Mouse (Mus musculus) G1E-ER4 (cell line): ENCODE results near the gene 9230104L09Rik. TPM values are rescaled to one million over a fixed set of nuclear protein-coding genes. Genes with fewer than 3 reads are reported as not detected.

ENCODE experiments used
- GATA1 ChIP-seq: IDR thresholded peaks from one replicate; pipeline ENCODE4 v1.8.0; 2012; ENCODE audit warnings: low read length, inconsistent platforms
- polyA plus RNA-seq: library from polyadenylated mRNA; stranded (reverse); fragments of >175 nt; gene quantifications from 2 replicates; pipeline ENCODE4 v1.2.3, GENCODE M21; 2012

9230104L09Rik gene
- polyA plus RNA-seq = not detected in 2 replicates

DNA sequence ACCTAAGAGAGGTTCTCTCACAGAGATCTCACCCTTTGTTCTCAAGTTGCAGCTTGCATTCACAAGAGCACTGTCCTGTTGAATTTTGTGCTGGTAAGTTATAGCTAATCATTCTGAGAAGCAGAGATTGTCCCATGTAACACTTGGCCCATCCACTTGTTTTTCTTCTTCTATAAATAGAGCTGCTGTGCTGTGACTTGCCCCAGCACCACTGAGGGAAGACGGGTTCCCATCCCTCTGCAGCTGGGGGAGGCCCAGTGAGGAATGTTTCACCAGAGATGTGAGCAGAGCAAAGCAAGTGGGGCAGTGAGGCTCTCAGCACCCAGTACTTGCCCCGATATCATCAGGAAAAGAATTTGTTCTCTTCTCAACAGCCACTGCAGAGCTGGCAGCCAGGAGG lies at the start of gene 9230104L09Rik:
Gene 9230104L09Rik, minus strand, starts transcription at position 73 of the 400 bp plus-strand sequence.
- TF ChIP-seq GATA1 = no peak

DNA sequence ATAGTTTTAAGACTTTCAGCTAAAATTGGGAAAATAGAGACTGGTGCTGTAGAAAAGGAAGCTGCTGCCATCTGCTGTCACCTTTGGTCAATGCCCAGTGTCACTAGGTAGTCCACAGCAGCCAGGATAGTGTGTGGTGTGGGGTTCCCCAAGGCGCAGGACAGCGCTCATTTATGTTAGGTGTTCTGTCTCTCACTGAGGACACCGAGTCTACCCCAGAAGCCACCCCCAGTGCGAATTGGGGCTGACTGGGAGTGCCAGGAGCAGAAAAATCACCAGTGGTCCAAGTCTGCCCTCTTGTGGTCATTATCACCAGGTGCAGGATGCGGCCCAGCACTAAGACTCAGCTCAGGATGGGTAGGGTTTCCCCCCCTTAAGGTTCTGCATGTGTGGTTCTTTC lies 37.4 kb upstream of the 9230104L09Rik start:
- TF ChIP-seq GATA1 = no peak

DNA sequence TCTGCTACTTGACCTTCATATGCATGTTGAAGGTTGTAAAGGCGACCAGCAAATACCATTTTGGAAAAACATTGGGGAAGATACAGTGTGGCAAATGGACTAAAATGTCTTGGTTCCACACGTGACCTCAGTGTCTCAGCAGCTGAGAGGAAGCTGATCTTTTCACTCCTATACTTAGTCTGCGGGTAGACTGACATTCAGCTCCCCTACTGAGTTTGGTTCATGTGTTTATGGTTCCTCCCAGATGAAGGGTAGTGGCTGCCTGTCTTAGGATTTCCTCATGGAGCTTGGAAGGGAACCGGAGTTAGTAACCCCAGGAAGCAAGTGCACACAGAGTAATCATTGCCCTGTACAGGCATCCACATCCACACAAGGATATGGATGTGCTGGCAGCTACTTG lies 35.5 kb upstream of the 9230104L09Rik start:
- no peak for TF ChIP-seq GATA1

DNA sequence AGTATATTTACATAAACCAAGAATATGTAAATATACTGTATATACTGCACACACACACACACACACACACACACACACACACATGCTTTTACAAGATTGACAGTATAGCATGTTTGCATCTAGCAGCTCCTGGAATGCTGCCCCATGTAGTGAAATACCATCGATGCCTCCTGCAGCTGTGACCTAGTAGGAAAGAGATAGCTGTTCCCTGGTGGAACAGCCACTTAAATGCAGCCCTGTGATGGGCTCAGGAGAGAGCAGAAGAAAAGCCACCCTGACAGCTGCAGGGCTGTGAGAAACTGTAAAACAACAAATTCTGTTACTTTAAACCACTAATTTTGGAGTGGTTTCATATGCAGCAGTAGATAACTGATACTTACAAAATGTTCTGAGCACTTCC lies 31.4 kb upstream of the 9230104L09Rik start:
- no peak for TF ChIP-seq GATA1

DNA sequence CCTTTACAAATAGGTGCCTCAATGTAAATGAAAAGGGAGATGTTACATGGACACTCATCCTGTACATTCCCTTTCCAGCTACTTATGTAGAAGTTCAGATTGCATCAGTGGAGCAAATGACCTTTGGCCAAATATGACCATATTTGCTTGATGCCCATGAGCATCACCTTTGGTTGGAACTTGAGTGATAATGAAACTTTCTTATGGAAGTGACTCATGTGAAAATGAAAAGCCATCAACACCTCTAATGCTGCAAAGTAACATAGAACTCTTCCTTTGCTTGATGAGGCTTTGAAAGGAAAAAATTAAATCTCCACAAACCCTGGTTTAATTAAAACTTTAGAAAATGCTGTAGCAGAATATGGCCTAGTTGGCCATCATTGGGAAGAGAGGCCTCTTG lies 28.3 kb upstream of the 9230104L09Rik start:
- TF ChIP-seq GATA1 = no peak

DNA sequence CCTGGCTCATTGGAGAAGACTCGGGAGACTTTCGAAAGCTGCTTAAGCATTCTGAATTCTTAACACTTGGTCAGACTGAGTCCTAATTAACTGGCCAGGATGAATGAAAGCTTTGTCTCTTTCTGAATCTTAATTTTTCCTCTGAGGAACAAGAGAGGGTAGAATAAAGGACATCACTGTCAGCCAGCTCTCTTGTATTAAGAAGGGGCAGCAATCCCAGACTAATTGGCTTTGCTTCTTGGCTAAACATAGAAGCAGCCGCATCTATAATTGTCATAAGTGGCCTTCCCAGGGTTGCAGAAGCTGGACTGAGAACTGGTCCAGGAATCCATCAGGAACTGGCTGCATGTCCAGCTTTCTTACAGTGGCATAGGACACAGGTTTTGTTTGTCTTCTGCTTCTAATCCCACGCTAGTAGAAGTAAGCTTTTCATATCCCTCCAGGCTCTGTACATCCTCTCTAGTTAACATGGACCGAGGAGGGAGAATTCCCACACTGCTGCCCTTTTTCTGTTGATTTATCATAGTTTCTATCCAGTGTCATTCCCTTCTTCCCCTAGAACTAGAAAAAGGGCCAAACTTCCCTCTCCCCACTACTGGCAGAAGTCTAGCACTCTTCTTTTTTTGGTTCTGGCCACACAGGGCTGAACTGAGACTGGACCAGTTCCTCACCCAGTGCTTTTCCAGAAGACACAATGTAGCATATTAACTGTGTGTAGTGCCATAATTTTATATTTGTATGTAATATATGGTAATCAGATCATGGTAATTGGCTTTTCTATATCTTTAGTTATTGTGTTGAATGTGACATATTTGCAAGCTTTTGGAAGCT lies 25.4 kb upstream of the 9230104L09Rik start:
- TF ChIP-seq GATA1 = no peak

DNA sequence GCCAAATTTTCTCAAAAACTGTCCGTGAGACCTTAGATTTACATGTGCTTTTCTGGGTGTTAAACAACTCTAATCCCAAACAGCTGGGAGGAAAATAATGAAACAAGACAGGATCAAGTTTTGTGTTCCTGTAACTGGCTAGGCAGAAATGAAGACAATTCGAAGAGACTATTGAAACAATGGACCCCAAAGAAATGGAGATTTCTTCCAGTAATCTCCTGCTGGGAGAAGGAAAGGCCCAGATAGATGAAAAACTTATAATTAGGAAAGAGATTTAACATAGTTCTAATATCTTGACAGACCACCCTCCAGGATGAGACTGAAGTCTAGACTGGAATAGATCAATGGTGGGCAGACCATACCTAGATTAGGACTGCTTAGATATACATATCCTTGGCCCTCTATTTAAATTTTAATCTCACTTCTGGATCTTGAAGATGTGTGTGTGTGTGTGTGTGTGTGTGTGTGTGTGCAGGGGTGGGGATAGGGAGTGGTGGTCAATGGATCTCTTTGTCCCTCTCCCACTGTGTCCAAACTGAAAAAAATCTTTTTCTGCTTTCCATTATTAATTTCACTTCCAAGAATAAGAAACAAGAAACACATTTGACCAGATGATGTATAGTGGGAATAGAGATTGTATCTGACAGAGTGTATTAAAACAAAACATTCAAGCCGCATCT lies 24.6 kb upstream of the 9230104L09Rik start:
- TF ChIP-seq GATA1 = no peak

DNA sequence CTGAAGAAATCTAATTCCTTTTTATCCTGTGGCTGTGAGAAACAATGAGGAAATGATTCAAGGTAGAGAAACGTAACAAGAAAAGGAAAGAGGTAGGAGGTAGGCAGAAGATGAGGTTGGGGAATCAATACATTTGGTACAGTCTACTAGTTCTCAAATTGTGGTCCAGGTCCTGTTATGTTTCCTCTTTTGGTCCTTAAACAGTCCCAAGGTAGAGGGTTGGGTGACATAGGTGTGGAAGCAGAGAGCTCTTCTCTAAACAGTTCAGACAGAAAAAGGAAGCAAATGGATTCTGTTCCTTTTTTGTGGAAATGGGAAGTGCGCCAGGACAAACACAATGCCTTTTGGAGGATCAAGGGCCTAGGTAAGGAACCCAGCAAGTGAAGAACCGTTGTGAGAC lies 24.0 kb upstream of the 9230104L09Rik start:
- TF ChIP-seq GATA1 = no peak

DNA sequence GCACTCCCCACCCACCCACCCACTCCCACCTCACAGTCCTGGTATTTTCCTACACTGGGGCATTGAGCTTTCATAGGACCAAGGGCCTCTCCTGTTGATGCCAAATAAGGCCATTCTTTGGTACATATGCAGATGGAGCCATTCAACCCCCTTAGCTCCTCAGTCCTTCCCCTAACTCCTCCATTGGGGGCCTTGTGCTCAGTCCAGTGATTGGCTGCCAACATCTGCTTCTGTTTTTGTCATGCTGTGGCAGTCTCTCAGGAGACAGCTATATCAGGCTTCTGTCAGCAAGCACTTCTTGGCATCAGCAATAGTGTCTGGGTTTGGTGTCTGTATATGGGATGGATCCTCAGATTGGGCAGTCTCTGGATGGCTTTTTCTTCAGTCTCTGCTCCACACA lies 19.9 kb upstream of the 9230104L09Rik start:
- no peak for TF ChIP-seq GATA1

DNA sequence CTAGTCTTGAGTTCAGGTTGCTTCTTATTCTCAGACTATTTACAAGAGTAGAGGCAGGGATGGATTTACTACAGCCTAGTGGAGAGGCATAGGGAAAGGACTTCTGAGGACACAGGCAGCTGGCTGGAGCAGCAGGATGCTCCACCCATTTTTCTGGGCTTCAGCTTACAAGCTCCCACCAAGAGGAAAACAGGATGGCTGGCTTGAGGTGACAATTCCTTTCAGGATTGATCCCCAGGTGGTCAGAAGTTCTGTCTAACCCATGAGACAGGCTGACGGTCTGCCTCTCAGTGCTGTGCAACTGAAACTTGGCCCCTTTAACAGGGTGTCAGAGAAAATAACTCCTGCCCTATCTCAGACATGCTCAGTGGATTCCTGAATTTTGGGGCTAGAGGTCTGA lies 14.4 kb upstream of the 9230104L09Rik start:
- TF ChIP-seq GATA1 = no peak

DNA sequence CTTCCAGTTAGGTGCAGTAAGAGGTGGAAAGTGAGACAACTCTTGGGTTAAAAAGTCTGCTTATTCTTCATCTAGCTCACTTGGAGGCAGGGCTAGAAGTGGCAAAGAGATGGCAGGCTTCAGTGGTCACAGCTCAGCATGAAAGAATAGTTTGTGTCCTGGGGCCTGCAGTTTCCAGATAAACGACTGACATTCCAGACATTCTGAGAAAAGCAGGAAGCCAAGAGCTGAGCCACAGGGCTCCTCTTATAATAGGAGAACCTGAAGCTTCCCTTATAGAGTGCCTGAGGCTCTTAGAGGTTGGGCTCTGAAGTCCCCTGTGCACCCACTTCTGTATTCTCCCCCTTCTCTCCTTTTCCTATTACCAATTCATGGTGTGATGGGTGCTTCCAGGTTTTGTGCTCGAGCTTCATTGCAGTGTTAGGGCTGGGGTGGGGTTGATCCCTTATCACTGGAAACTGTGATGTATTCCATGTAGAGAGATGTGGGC lies 13.8 kb upstream of the 9230104L09Rik start:
- no peak for TF ChIP-seq GATA1

DNA sequence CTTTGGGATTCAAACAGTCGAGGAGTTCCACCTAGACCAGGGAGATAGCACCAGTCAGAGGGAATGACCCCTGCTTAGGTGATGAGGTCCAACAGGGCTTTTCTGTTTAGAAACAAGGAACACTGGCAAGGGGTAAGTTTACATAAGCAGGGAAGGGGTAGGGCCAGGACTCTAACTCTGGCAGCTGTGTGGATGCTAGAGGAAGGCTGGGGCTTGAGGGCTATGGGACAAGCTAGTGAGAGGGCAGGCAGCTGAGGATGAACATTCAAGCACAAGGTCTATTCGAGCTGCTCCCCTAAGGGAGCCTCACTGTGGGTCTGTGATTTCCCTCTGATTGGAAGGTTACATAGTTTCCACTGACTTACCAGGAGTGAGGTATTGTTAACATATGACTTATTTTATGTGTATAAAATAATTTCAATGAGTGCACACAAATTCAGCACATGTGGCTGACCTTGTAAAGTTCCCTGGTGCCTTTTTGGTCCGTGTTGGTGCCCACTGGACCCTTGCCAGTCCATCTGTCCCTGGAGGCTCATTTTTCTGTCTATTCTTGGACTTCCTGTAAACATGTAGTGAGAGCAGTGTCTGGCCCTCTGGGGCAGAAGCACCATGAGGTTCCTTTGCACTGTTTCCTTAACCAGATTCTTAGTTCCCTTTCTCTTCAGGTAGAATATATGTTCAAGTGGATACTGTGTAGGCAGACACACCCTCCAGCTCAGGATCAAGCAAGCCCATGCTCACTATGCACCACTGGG lies 12.4 kb upstream of the 9230104L09Rik start:
- TF ChIP-seq GATA1 = no peak

DNA sequence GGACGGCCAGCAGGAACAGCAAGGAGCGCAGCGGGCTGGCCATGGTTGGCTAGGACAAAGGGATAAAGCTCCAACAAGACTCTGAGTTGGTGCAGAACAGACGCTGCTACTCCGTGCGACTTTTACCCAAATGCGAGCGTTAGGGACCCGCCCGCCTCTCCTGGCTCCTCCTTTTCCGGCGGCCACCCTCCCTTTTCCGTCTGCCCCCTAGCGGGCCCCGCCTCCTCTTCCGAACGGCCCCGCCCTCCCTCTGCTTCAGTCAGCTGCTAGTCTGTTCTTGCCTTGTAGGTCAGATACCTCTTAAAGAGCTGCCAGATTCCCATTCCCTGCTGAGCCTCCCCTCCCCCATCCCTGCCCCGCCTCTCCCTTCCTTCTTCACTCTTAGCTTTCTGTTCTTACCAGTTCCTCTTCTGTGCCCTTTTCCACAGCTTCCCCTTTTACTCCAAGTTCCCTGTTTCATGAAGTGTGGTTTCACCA lies 10.5 kb upstream of the 9230104L09Rik start, which contains the start of gene Cst3:
Gene Cst3, minus strand, starts transcription at position 358 of the 477 bp plus-strand sequence.
- TF ChIP-seq GATA1 = no peak

DNA sequence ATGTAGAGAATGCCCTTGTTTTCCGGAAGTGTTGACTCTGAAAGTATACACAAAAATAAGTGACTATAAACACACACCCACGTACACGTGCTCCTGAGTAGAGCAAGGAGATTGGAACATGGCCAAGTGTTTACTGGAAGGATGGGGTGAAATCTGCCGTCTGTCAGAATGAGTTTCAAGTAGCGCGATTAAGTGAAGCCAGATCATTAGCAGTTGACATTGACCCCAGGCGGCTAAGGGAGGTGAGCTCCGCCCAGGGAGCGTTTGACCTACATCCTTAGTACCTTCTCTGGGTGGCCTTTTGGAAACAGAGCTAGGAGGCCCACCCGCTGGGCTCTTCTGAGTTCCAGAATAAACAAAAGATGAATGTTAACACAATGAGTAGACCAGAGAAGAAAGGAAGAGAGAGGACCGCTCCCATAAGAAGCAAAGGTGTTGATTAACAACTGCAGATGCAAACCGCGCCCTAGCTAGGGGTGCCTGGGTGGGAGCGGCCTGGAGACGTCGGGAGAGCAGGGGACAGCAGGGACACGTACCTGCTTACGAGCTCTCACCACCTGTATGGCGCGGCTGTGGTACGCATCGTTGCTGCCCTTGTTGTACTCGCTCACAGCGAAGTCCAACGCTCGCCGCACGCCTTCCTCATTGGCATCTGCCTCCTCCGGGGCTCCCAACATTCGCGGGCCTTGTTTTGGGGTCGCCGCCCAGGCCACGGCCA lies 9.9 kb upstream of the 9230104L09Rik start:
- no peak for TF ChIP-seq GATA1

DNA sequence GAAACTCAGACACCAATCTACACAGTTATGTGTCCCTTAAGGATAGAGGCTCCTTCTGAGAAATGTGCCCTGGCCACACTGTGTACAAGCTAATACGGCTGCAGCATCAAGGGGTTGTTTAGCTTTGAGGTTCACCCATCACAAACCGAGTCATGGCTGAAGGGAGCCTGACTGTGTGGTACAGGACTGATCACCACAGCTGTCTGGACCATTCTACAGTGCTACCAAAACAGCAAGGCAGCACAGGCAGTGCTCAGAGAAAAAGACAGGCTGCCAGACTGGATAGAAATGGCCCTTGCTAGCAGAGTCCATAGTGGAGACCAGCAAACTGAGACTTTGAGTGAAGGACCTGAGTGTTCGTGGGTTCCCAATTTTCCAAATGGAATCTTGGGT lies 9.4 kb upstream of the 9230104L09Rik start:
- no peak for TF ChIP-seq GATA1
